Mouse (Mus musculus) cortical plate, adult 2 months (tissue): Measurements from ENCODE around the gene Tmprss9.

Experiments used
- CTCF ChIP-seq: fragments of 200-500 bp; IDR thresholded peaks from 2 replicates; pipeline ENCODE4 v1.5.1; 2011; ENCODE audit warnings: mild to moderate bottlenecking, control low read depth, low read length; ENCODE audit not compliant: insufficient read depth; ENCODE audit errors: extremely low read depth
- POLR2A ChIP-seq: fragments of 200-500 bp; IDR thresholded peaks from 2 replicates; pipeline ENCODE4 v1.6.1; 2011; ENCODE audit warnings: mild to moderate bottlenecking, low read length, control low read depth; ENCODE audit not compliant: insufficient read depth; ENCODE audit errors: extremely low read depth

DNA sequence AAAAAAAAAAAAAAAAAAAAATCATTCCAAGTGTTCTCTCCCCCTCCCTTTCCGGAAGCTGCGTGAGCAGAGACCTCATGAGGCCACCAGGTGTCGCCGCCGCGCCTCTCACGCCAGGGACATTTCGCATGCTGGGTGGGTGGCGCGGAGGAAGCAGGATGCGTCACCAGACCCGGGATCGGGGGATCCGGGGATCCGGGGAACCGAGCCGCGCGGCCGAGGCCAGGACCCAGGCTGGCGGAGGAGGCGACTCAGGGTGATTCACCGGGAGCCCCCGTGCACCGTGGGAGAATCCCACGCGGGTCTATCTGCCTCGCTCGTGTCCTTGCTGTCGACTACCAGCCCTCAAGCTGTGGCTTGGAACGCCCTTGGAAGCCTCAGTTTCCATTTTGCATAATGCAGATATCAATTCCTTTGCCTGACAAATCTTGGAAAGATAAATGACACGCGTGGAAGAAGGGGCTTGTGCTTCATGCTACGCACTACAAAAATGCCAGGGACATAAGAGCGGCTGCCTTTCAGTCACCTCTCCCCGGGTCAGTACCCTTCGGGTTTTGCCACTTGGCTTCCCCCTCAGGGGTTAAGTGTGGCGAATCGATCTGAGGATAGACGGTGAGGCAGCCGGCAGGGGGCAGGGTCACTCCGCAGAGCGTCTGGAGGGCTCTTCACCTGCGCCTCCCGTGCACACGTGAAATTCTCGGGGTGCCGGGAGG is 57.1 kb downstream of the Tmprss9 start:
- peak; percentile 74 for TF ChIP-seq CTCF
- TF ChIP-seq POLR2A: peak; percentile 52; the same call in 1 of the 2 replicates
